Mouse (Mus musculus) cerebellum, adult 2 months (tissue): Measurements from ENCODE around the gene Cdk9.

Experiments
- CTCF ChIP-seq: fragments of 200-500 bp; IDR thresholded peaks from 2 replicates; pipeline ENCODE4 v1.5.1; 2011; ENCODE audit warnings: low read depth, mild to moderate bottlenecking, control low read depth, low read length, moderate library complexity, borderline replicate concordance; ENCODE audit not compliant: insufficient read depth
- POLR2A ChIP-seq: fragments of 200-500 bp; IDR thresholded peaks from 2 replicates; pipeline ENCODE4 v1.6.1; 2011; ENCODE audit warnings: low read length, control low read depth, borderline replicate concordance; ENCODE audit not compliant: insufficient read depth

DNA sequence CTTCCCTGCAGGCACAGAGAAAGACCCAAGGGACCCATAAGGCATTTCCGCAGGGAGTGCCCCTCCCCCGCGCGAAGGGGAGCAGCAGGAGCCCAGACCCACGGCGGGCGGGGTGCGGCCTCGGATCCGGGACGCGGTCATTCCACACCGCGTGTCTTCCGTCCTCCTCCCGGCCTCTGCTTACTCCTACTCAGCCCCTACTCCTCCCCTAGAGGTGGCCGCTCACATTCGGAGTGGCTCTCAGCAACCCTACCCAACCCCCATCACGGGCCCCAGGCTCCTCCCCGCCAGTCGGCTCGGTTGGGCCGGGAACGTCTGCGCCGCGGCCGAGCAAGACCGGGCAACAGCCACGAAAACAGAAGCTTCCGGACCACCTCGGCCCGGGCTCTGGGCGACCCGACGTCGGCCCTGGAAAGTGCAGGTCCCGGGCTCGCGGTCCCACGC lies 746 bp downstream of the Cdk9 start:
- TF ChIP-seq POLR2A, result no peak
- no peak for TF ChIP-seq CTCF
